Mouse (Mus musculus) E14TG2a.4 (cell line): ENCODE results near the gene Tjp2.

Source experiments
- CTCF ChIP-seq: conservative IDR thresholded peaks from 2 replicates; pipeline ENCODE4 v1.5.1; 2014; ENCODE audit warnings: low read length
- NANOG ChIP-seq: IDR thresholded peaks from 2 replicates; pipeline ENCODE4 v1.6.1; 2014; ENCODE audit warnings: borderline replicate concordance, low read length, mixed read lengths
- POU5F1 ChIP-seq: IDR thresholded peaks from 2 replicates; pipeline ENCODE4 v1.6.1; 2014; ENCODE audit warnings: low read length, borderline replicate concordance

- TF ChIP-seq CTCF (no peak), NANOG (no peak), POU5F1 (no peak)
Measured at GRCm38 (mm10) chr19:24253657-24254260, 28.9 kb upstream of the Tjp2 start.
